Mouse (Mus musculus) urinary bladder, postnatal 14 days (tissue): ENCODE measurements around the gene Camk2b.

Experiments
- DNase-seq: peaks from one replicate; pipeline ENCODE4 v3.0.0; 2021; ENCODE audit warnings: low spot score

Gene Camk2b

GRCm38 (mm10) chr11:5981323-5981722, 84.8 kb downstream of the Camk2b start:
- DNase-seq: no peak

GRCm38 (mm10) chr11:5980561-5980960, 85.6 kb downstream of the Camk2b start:
- no peak for DNase-seq

- DNase-seq: no peak
Measured at GRCm38 (mm10) chr11:5980108-5980507, 86.1 kb downstream of the Camk2b start.

DNA sequence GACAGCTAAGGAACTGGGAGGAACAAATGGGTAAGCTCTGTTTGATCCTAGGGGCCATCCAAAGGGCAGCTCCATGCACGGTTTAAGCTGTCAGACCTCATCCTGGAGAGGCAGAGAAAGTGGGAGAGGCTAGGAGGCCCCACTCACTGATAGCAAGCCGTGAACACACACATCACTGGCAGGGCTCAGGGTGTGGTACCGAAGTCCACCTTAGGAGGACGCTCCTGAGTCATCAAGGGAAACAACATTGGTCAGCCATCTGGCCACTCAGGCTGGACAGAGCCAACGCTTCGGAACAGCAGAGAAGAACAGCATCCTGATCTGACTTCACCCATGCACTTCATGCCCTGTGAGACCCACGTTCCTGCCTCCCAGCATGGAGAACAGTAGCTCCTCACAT, 87.1 kb downstream of the Camk2b start:
- DNase-seq: no peak

GRCm38 (mm10) chr11:5976106-5976505, 90.1 kb downstream of the Camk2b start:
- no peak for DNase-seq

GRCm38 (mm10) chr11:5975068-5975467, 91.1 kb downstream of the Camk2b start:
- DNase-seq: no peak

DNA sequence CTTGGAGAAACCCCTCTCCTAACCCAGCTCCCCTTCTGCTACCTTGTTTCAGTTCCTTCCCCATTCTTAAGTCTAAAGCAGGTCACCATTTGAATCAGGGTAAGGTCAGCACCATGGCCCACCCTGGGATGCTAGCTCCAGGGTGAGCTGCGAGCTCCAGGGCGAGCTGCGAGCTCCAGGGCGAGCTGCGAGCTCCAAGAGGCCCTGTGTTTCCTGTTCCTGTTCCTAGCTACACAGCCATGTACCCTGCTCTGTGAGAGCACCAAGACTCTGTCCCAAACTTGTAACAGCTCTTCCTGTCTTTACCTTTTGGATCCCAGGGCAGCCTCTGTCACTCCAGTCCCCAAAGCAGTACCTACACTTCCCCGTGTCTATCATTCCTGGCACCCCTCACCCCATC, 92.1 kb downstream of the Camk2b start:
- no peak for DNase-seq

GRCm38 (mm10) chr11:5973151-5973550, 93.0 kb downstream of the Camk2b start:
- no peak for DNase-seq

DNA sequence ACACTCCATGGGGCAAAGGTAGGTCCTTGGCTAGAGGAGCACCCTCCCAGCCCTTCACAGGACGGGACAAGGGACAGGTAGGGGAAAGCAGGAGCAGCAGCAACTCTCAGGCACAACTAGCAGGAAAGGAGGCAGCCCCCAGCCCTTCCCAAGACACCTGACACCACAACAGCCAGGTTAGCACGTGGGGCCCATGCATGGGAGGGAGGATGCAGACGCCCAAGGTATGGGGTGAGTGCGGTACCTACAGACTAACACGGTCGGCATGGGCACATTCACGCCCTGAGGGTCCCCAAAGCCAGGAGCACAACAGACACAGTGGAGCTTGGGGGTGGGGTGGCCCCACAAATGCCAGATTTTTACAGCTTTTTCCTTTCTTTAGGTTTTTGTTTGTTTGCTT, 95.0 kb downstream of the Camk2b start:
- no peak for DNase-seq

GRCm38 (mm10) chr11:5968223-5968622, 97.9 kb downstream of the Camk2b start:
- DNase-seq: no peak

- peak; percentile 61 for DNase-seq
Measured at GRCm38 (mm10) chr11:5966751-5967150, 99.4 kb downstream of the Camk2b start.

- no peak for DNase-seq
Measured at GRCm38 (mm10) chr11:5965865-5966264, 100.3 kb downstream of the Camk2b start.

GRCm38 (mm10) chr11:5960051-5960450, 106.1 kb downstream of the Camk2b start:
- DNase-seq: no peak

GRCm38 (mm10) chr11:5955546-5956276, 110.5 kb downstream of the Camk2b start, which contains the start of gene Ykt6:
Ykt6 (plus strand) TSS chr11:5955693.
- peak; percentile 98 for DNase-seq

DNA sequence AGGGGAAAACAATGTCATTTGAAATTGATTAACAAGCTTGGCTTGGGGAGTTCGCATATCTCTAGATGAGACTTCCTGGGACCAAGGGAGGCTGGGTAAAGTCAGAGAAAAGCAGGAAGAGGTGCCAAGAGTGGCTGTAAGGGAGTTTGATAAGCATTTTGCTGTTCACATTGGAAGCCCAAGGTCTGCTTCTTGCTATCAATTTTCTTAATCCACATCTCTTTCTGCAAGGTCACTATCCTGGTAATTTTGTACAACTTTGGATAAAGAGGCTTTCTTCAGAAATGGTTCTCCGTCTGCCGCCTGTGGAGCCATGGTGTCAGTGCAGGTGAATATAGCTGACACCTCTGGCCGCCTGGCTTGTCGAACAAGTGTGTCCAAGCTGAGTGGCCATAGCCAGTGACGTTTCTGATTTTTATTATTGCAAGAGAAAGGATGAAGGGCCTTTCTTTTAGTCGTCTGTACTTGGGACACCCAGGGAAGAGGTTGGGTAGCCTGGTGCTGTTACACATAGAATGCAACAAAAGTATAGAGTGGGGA, 111.1 kb downstream of the Camk2b start:
- DNase-seq: peak; percentile 59

- no peak for DNase-seq
Measured at GRCm38 (mm10) chr11:5954435-5954834, 111.7 kb downstream of the Camk2b start.

- peak; percentile 34 for DNase-seq
Measured at GRCm38 (mm10) chr11:5953130-5953765, 112.9 kb downstream of the Camk2b start.

DNA sequence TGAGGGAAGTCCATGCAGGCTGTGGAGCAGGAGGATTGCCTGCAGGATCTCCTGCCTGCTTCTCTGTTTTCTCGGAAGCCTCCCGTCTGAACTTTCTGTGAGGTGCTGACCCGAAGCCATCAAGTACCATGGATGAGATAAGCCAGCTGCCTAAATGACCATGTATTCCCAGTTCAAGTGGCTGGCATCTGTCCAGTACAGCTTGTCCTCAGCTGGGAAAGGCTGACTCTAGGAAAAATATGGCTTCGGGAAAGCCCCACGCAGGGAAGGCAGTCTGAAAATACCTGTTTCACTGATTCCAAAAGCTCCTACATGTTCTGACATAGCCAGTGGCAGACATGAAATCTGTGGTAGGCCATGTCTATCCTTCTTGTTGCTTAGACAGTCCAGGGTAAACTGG, 113.7 kb downstream of the Camk2b start:
- peak; percentile 48 for DNase-seq

DNA sequence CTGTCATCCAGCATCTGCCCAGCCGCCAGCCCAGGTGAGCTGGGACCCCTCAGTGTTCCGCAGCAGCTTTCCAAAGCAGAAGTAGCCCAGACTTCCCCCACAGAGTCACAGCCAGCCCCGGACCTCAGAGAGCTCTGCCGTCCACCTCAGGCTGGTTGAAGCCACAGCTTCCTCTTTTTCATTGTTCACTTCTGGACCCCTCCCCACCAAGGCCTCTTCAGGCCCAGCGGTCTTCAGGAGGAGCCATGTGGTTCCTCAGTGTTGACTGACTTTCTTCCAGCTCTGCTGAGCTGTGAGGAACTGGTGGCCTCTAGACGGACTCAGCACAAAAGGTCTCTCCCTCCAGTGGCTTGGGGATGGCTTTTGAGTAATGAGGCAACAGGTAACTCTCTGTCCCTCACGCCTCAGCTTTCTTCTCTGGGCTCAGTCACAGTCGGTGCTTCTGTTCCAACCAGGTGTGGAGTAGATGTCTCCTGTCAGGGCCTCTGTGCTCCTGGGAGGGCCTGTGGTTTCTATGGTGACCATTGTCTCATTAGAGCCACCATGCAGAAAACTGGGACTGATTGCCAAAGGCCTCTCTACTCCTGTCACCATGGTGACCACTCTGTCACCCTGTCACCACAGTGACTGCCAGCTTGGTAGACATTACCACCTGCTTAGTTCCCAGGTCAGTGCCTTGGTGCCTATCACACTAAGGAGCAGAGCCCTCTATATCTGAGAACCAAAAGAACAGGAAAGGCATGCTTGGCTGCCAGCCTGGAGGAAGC, 116.4 kb downstream of the Camk2b start, which contains the start of gene Gck:
Gene Gck (minus strand): TSS at position 496 of the 767 bp plus-strand sequence.
- no peak for DNase-seq

DNA sequence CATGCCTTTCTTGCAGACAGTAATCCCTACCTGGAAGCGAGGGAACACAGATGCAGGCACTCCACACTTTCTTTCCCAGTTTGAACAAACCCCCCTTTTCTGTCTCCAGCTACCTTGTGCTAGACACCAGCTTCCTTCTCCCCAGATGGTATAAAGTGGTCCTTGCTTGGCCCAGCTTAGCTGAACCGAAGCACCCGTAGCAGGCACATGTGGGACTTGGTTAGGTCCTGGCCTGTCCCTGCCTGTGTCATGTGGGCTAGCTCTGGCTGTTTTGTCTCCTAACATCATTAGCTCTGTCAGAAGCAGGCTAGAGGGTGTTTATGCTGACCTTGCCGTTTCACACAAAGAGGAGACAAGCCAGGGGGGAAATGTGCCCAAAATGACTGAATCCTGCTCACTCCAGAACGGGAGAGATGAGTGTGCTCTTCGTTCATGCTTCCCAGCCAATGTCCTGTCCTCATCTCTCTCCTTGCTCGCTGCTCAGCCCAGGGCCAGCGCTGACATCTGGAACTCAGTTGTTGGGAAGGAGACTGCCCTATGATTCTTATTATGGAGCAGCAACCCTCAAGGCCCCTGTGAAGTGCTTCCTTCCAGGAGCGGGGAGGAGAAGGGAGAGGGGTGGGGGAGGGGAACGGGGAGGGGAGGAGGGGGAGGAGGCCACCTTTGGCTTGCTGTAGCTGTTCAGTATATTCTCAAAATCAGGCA, 117.5 kb downstream of the Camk2b start:
- DNase-seq: no peak

DNA sequence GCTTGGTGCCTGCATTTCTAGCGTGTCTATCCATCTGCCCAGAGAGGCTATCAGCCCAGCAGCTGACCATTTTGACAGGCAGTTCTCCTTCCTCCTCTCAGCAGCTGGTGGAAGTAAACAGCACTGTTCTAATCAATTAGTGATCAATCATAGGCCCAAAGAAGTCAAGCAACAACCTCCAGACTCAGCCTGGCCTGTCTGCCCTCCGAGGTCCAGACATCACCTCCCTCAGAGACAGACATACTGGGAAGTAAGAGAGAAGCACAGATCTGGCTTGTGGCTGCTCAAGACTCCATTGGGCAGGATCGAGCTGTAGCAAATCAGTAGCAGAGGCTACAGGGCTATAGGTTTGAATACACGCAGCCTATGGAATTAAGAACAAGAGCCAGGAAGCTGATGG, 118.4 kb downstream of the Camk2b start:
- DNase-seq: no peak

DNA sequence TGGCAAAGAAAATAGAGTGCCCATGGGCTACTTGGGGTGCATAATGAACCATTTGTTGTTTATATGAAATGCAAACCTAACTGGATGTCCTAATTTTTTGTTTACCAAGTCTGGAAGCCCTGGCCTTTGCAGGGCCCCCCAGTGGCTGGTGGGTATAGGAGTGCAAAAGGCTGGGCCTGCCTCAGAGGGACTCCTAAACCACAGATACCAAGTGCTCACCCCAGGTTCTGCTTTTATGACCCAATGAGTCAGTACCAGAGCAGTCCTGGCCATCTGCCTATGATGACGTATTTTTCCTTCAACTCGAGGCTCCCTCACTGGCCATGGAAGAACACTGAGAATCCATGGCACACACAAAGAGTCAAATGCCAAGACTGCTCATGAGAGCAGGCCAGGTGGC, 121.1 kb downstream of the Camk2b start:
- peak; percentile 23 for DNase-seq
